In genomic region chr3:146682140-146682651, GRCm38 (mm10) we compare ENCODE assay signal across 7 mouse cellular contexts. TPM values are rescaled to one million over a fixed set of nuclear protein-coding genes. Genes with fewer than 3 reads are reported as not detected.
DNase-seq lines count a peak whose midpoint lies in the region; ATAC-seq lines count a peak whose summit lies in the region.

No protein-coding gene starts in this region.

- peak; percentile 60 for ATAC-seq in activated CD4-positive, CD25-positive, alpha-beta regulatory T cell, adult 4 months

- DNase-seq in brain, embryonic 18.5 days (ENCODE audit: low read depth, low spot score): peak; percentile 60
- peak; percentile 66 for DNase-seq in gastrocnemius, postnatal 10 days
- peak; percentile 53 for DNase-seq in induced T-regulatory cell, adult 2 months (ENCODE audit: low read depth)
- DNase-seq in left cerebral cortex, adult 11 months (ENCODE audit: low spot score): peak; percentile 44
- DNase-seq in lung, postnatal 14 days: peak; percentile 41
- DNase-seq in right cerebral cortex, adult 2 months (ENCODE audit: low spot score in 2 of 2): peak; percentile 77

RNA-seq across cellular contexts. Expression of gene Samd13, which starts 3.2 kb away (rescaled TPM):
- under 1 TPM in 1 of 2 experiments, not detected in 1; 0.21 TPM for polyA plus RNA-seq in activated CD4-positive, CD25-positive, alpha-beta regulatory T cell, adult 4 months (2017; shearing (Covaris generic))
- under 1 TPM; 0.66 to 0.77 TPM for total RNA-seq in gastrocnemius, postnatal 10 days (2021)

RNA-seq across cellular contexts. Expression of gene 4930503B20Rik, which starts 31.1 kb away (rescaled TPM):
- not detected for polyA plus RNA-seq in activated CD4-positive, CD25-positive, alpha-beta regulatory T cell, adult 4 months (2017; shearing (Covaris generic))
- total RNA-seq in gastrocnemius, postnatal 10 days (2021): under 1 TPM in 1 of 2 experiments, not detected in 1; 0.16 TPM

Comparison
In these comparisons a context has a peak if more than half of its experiments do, and no peak if none do; other contexts are left out.
1. Peak in every context shown above with its lines: DNase-seq and ATAC-seq.